Mouse (Mus musculus) hindbrain, embryonic 13.5 days (tissue): ENCODE measurements at regions not wholly inside any gene's neighbourhood (a gene's known extent, or its start where the extent isn't known, plus 50 kb on each side); places are given as distances from the start of the nearest gene placed in this dataset.
"Not testable (repeated sequence)": the region's sequence is repeated elsewhere in the genome, so short reads cannot be mapped to it uniquely, and the experiment has no call there.

Source experiments
- ATAC-seq: fragments of 200-750 bp; cut with Nextera tagmentation; 2 replicates; pipeline ENCODE4 v1.8.0; 2017; ENCODE audit warnings: moderate TSS enrichment; ENCODE audit not compliant: low FRiP score
- H3K27ac ChIP-seq: fragments of 300-500 bp; sonication (generic); 2 replicates; pipeline ENCODE4 v1.5.1; 2015; ENCODE audit warnings: inconsistent platforms, mild to moderate bottlenecking, moderate library complexity
- H3K27me3 ChIP-seq: fragments of 300-500 bp; sonication (generic); 2 replicates; pipeline ENCODE4 v1.6.1; 2015; ENCODE audit warnings: mild to moderate bottlenecking, inconsistent platforms
- H3K36me3 ChIP-seq: fragments of 300-500 bp; sonication (generic); 2 replicates; pipeline ENCODE4 v1.6.1; 2015; ENCODE audit warnings: mild to moderate bottlenecking, inconsistent platforms
- H3K4me1 ChIP-seq: fragments of 300-500 bp; sonication (generic); replicated peaks from 2 replicates; pipeline ENCODE4 v1.6.1; 2015; ENCODE audit warnings: inconsistent platforms
- H3K4me2 ChIP-seq: fragments of 300-500 bp; sonication (generic); 2 replicates; pipeline ENCODE4 v1.6.1; 2015; ENCODE audit warnings: inconsistent platforms, mild to moderate bottlenecking, moderate library complexity
- H3K4me3 ChIP-seq: fragments of 300-500 bp; sonication (generic); 2 replicates; pipeline ENCODE4 v1.5.1; 2015; ENCODE audit warnings: mild to moderate bottlenecking, inconsistent platforms
- H3K9ac ChIP-seq: fragments of 300-500 bp; sonication (generic); 2 replicates; pipeline ENCODE4 v1.6.1; 2015; ENCODE audit warnings: mild to moderate bottlenecking, inconsistent platforms
- H3K9me3 ChIP-seq: fragments of 300-500 bp; sonication (generic); 2 replicates; pipeline ENCODE4 v1.6.1; 2016; ENCODE audit warnings: inconsistent platforms
- WGBS: fragments of 180-500 bp; shearing (Covaris S2); methylation state at CpG from one replicate; pipeline ENCODE4 v1.1.7; 2015; 5-methylcytosine and 5-hydroxymethylcytosine counted together

GRCm38 (mm10) chr1:164531741-164532140 is 73.6 kb upstream of the Atp1b1 start:
- Histone ChIP-seq H3K4me1 (no peaks in the 10 kb centered on the region), H3K27me3 (no peaks in the 10 kb centered on the region), H3K36me3 (no peaks in the 10 kb centered on the region), H3K9me3 (no peaks in the 10 kb centered on the region), H3K4me3 (no peak overlapping the region), H3K27ac (no peak overlapping the region), H3K4me2 (no peak overlapping the region), H3K9ac (no peak overlapping the region)
- WGBS, result 70% methylated on average over 1 of the region's 1 CpGs
- no peak for ATAC-seq

- H3K27ac ChIP-seq, result no peak overlapping the region
Measured at GRCm38 (mm10) chr1:164526748-164527147, 68.6 kb upstream of the Atp1b1 start.

GRCm38 (mm10) chr1:164522377-164523150 is 64.4 kb upstream of the Atp1b1 start:
- no peak overlapping the region for H3K4me3 ChIP-seq
- WGBS, result 81% methylated on average over 3 of the region's 3 CpGs
- no peaks in the 10 kb centered on the region for H3K27me3 ChIP-seq
- H3K9me3 ChIP-seq, result no peaks in the 10 kb centered on the region
- H3K9ac ChIP-seq, result no peak overlapping the region
- ATAC-seq, result no peak
- H3K4me2 ChIP-seq, result no peak overlapping the region
- H3K36me3 ChIP-seq, result no peaks in the 10 kb centered on the region
- no peaks in the 10 kb centered on the region for H3K4me1 ChIP-seq
- H3K27ac ChIP-seq, result no peak overlapping the region

More at GRCm38 (mm10) chr1:164526748-164527147, 68.6 kb upstream of the Atp1b1 start:
- Histone ChIP-seq H3K9me3 (no peaks in the 10 kb centered on the region), H3K27me3 (no peaks in the 10 kb centered on the region), H3K4me2 (no peak overlapping the region), H3K4me3 (no peak overlapping the region), H3K9ac (no peak overlapping the region), H3K36me3 (no peaks in the 10 kb centered on the region), H3K4me1 (no peaks in the 10 kb centered on the region)
- no peak for ATAC-seq
- WGBS, result 93% methylated on average over 1 of the region's 1 CpGs

- 94% methylated on average over 6 of the region's 6 CpGs for WGBS
- no peaks in the 10 kb centered on the region for H3K27me3 ChIP-seq
- H3K4me3 ChIP-seq, result no peak overlapping the region
- H3K4me1 ChIP-seq, result no peaks in the 10 kb centered on the region
- no peak overlapping the region for H3K27ac ChIP-seq
- H3K9me3 ChIP-seq, result no peaks in the 10 kb centered on the region
- H3K4me2 ChIP-seq, result no peak overlapping the region
- ATAC-seq, result no peak
- H3K36me3 ChIP-seq, result no peaks in the 10 kb centered on the region
- H3K9ac ChIP-seq, result no peak overlapping the region
Measured at GRCm38 (mm10) chr1:164521371-164522130, 63.4 kb upstream of the Atp1b1 start.

- 96% methylated on average over 3 of the region's 3 CpGs for WGBS
- Histone ChIP-seq H3K4me2 (no peak overlapping the region), H3K4me1 (no peaks in the 10 kb centered on the region), H3K4me3 (no peak overlapping the region), H3K27me3 (no peaks in the 10 kb centered on the region), H3K9me3 (no peaks in the 10 kb centered on the region), H3K27ac (no peak overlapping the region), H3K9ac (no peak overlapping the region), H3K36me3 (no peaks in the 10 kb centered on the region)
- ATAC-seq, result no peak
Measured at GRCm38 (mm10) chr1:164518866-164519265, 60.7 kb upstream of the Atp1b1 start.

GRCm38 (mm10) chr1:164518308-164518707 is 60.2 kb upstream of the Atp1b1 start:
- no peak overlapping the region for H3K4me3 ChIP-seq
- H3K9ac ChIP-seq, result no peak overlapping the region
- no peaks in the 10 kb centered on the region for H3K27me3 ChIP-seq
- H3K4me2 ChIP-seq, result no peak overlapping the region
- ATAC-seq, result no peak
- H3K4me1 ChIP-seq, result no peaks in the 10 kb centered on the region
- H3K9me3 ChIP-seq, result no peaks in the 10 kb centered on the region
- no peaks in the 10 kb centered on the region for H3K36me3 ChIP-seq
- 92% methylated on average over 4 of the region's 4 CpGs for WGBS
- H3K27ac ChIP-seq, result no peak overlapping the region

GRCm38 (mm10) chr1:164517362-164517761 is 59.2 kb upstream of the Atp1b1 start:
- H3K4me3 ChIP-seq, ATAC-seq, H3K4me1 ChIP-seq: not testable (repeated sequence)

GRCm38 (mm10) chr1:164511628-164512385 is 53.7 kb upstream of the Atp1b1 start:
- H3K36me3 ChIP-seq, result no peaks in the 10 kb centered on the region
- H3K27ac ChIP-seq, result no peak overlapping the region
- H3K4me2 ChIP-seq, result no peak overlapping the region
- H3K9ac ChIP-seq, result no peak overlapping the region
- H3K9me3 ChIP-seq, result no peaks in the 10 kb centered on the region
- ATAC-seq, result no peak
- H3K27me3 ChIP-seq, result no peaks in the 10 kb centered on the region
- H3K4me3 ChIP-seq, result no peak overlapping the region
- 92% methylated on average over 7 of the region's 7 CpGs for WGBS
- no peaks in the 10 kb centered on the region for H3K4me1 ChIP-seq

More at GRCm38 (mm10) chr1:164517362-164517761, 59.2 kb upstream of the Atp1b1 start:
- WGBS, result 96% methylated on average over 2 of the region's 2 CpGs
- not testable (repeated sequence) for H3K27ac ChIP-seq, H3K27me3 ChIP-seq, H3K9me3 ChIP-seq, H3K36me3 ChIP-seq, H3K4me2 ChIP-seq, H3K9ac ChIP-seq

GRCm38 (mm10) chr1:164509226-164509625 is 51.1 kb upstream of the Atp1b1 start:
- 82% methylated on average over 1 of the region's 1 CpGs for WGBS
- ATAC-seq, result no peak

GRCm38 (mm10) chr1:164508556-164508955 is 50.4 kb upstream of the Atp1b1 start:
- ATAC-seq, result no peak
- Histone ChIP-seq H3K4me1 (no peaks in the 10 kb centered on the region), H3K27ac (no peak overlapping the region), H3K9ac (no peak overlapping the region), H3K36me3 (no peaks in the 10 kb centered on the region), H3K4me3 (no peak overlapping the region), H3K4me2 (no peak overlapping the region), H3K9me3 (no peaks in the 10 kb centered on the region), H3K27me3 (no peaks in the 10 kb centered on the region)
- WGBS, result 73% methylated on average over 8 of the region's 8 CpGs

More at GRCm38 (mm10) chr1:164509226-164509625, 51.1 kb upstream of the Atp1b1 start:
- Histone ChIP-seq H3K4me3 (no peak overlapping the region), H3K27ac (no peak overlapping the region), H3K4me1 (no peaks in the 10 kb centered on the region), H3K27me3 (no peaks in the 10 kb centered on the region), H3K9ac (no peak overlapping the region), H3K9me3 (no peaks in the 10 kb centered on the region), H3K4me2 (no peak overlapping the region), H3K36me3 (no peaks in the 10 kb centered on the region)

- Histone ChIP-seq H3K27me3 (no peaks in the 10 kb centered on the region), H3K27ac (no peak overlapping the region), H3K4me3 (no peak overlapping the region), H3K4me2 (no peak overlapping the region), H3K36me3 (no peaks in the 10 kb centered on the region), H3K4me1 (no peaks in the 10 kb centered on the region), H3K9me3 (no peaks in the 10 kb centered on the region), H3K9ac (no peak overlapping the region)
- 25% methylated on average over 5 of the region's 5 CpGs for WGBS
- ATAC-seq, result no peak
Measured at GRCm38 (mm10) chr1:164508106-164508505, 50.0 kb upstream of the Atp1b1 start.
